Mouse (Mus musculus): ENCODE measurements around the gene Ttk. TPM values are rescaled to one million over a fixed set of nuclear protein-coding genes. Genes with fewer than 3 reads are reported as not detected.

The Ttk gene
- 0.57 and 0.65 TPM in 2 replicates for polyA plus RNA-seq (2012; rRNA removed)

GRCm38 (mm10) chr9:83833811-83834747 is at the start of gene Ttk:
TSS of gene Ttk (plus strand) at chr9:83834689.
- peak; percentile 78 for DNase-seq (ENCODE audit: low spot score)

GRCm38 (mm10) chr9:83785501-83785900 is 49.0 kb upstream of the Ttk start:
- DNase-seq (ENCODE audit: low spot score): no peak

GRCm38 (mm10) chr9:83789326-83789725 is 45.2 kb upstream of the Ttk start:
- no peak for DNase-seq (ENCODE audit: low spot score)

GRCm38 (mm10) chr9:83796875-83797274 is 37.6 kb upstream of the Ttk start:
- DNase-seq (ENCODE audit: low spot score): no peak

GRCm38 (mm10) chr9:83797898-83798297 is 36.6 kb upstream of the Ttk start:
- no peak for DNase-seq (ENCODE audit: low spot score)

GRCm38 (mm10) chr9:83804341-83804740 is 30.1 kb upstream of the Ttk start:
- no peak for DNase-seq (ENCODE audit: low spot score)

- no peak for DNase-seq (ENCODE audit: low spot score)
These were observed 29.1 kb upstream of the Ttk start for GRCm38 (mm10) chr9:83805164-83805976.

- peak; percentile 55 for DNase-seq (ENCODE audit: low spot score)
These were observed 28.3 kb upstream of the Ttk start, which contains the start of gene Elovl4 for GRCm38 (mm10) chr9:83805977-83806815. TSS of gene Elovl4 (minus strand) at chr9:83806277.

- DNase-seq (ENCODE audit: low spot score): no peak
These were observed 26.9 kb upstream of the Ttk start for GRCm38 (mm10) chr9:83807562-83807961.

- DNase-seq (ENCODE audit: low spot score): no peak
These were observed 15.3 kb upstream of the Ttk start for GRCm38 (mm10) chr9:83819188-83819587.

GRCm38 (mm10) chr9:83820976-83821375 is 13.5 kb upstream of the Ttk start:
- DNase-seq (ENCODE audit: low spot score): no peak

GRCm38 (mm10) chr9:83822925-83823324 is 11.6 kb upstream of the Ttk start:
- DNase-seq (ENCODE audit: low spot score): no peak

- no peak for DNase-seq (ENCODE audit: low spot score)
These were observed 4.6 kb upstream of the Ttk start for GRCm38 (mm10) chr9:83829896-83830295.

- no peak for DNase-seq (ENCODE audit: low spot score)
These were observed 3.3 kb upstream of the Ttk start for GRCm38 (mm10) chr9:83831152-83831551.

- DNase-seq (ENCODE audit: low spot score): no peak
These were observed 342 bp downstream of the Ttk start for GRCm38 (mm10) chr9:83834748-83835313.

GRCm38 (mm10) chr9:83852464-83852863 is 18.0 kb downstream of the Ttk start:
- no peak for DNase-seq (ENCODE audit: low spot score)

- no peak for DNase-seq (ENCODE audit: low spot score)
These were observed 30.7 kb downstream of the Ttk start for GRCm38 (mm10) chr9:83865165-83865564.

GRCm38 (mm10) chr9:83882191-83882590 is 47.7 kb downstream of the Ttk start:
- DNase-seq (ENCODE audit: low spot score): peak; percentile 44

- no peak for DNase-seq (ENCODE audit: low spot score)
These were observed 51.7 kb downstream of the Ttk start for GRCm38 (mm10) chr9:83886149-83886548.

GRCm38 (mm10) chr9:83888214-83888613 is 53.7 kb downstream of the Ttk start:
- DNase-seq (ENCODE audit: low spot score): no peak

- DNase-seq (ENCODE audit: low spot score): no peak
These were observed 58.6 kb downstream of the Ttk start for GRCm38 (mm10) chr9:83893073-83893472.

Data from urinary bladder, adult 2 months (tissue).